Mouse (Mus musculus) lung, postnatal 14 days (tissue): ENCODE results near the gene Tctex1d2.
"Not testable (repeated sequence)": the region's sequence is repeated elsewhere in the genome, so short reads cannot be mapped to it uniquely, and the experiment has no call there.

ENCODE experiments used
- DNase-seq: peaks from one replicate; pipeline ENCODE4 v3.0.0; 2021

Tctex1d2 gene

GRCm38 (mm10) chr16:32433138-32433537 is 13.6 kb downstream of the Tctex1d2 start:
- no peak for DNase-seq

GRCm38 (mm10) chr16:32434066-32434465 is 14.6 kb downstream of the Tctex1d2 start:
- DNase-seq = peak; percentile 72

GRCm38 (mm10) chr16:32434691-32435090 is 15.2 kb downstream of the Tctex1d2 start:
- no peak for DNase-seq

- DNase-seq = no peak
Observed at GRCm38 (mm10) chr16:32436657-32437056, 17.2 kb downstream of the Tctex1d2 start.

GRCm38 (mm10) chr16:32437266-32437665 is 17.8 kb downstream of the Tctex1d2 start:
- no peak for DNase-seq

GRCm38 (mm10) chr16:32441432-32441831 is 21.9 kb downstream of the Tctex1d2 start:
- DNase-seq = no peak

- not testable (repeated sequence) for DNase-seq
Observed at GRCm38 (mm10) chr16:32444615-32445014, 25.1 kb downstream of the Tctex1d2 start.

GRCm38 (mm10) chr16:32445558-32445957 is 26.1 kb downstream of the Tctex1d2 start:
- DNase-seq = no peak

GRCm38 (mm10) chr16:32446563-32447138 is 27.1 kb downstream of the Tctex1d2 start:
- no peak for DNase-seq

- no peak for DNase-seq
Observed at GRCm38 (mm10) chr16:32449665-32450064, 30.2 kb downstream of the Tctex1d2 start.

GRCm38 (mm10) chr16:32450133-32450532 is 30.6 kb downstream of the Tctex1d2 start:
- DNase-seq = no peak

GRCm38 (mm10) chr16:32453102-32453501 is 33.6 kb downstream of the Tctex1d2 start:
- DNase-seq = no peak

GRCm38 (mm10) chr16:32454646-32455045 is 35.1 kb downstream of the Tctex1d2 start:
- DNase-seq = no peak

GRCm38 (mm10) chr16:32456086-32456485 is 36.6 kb downstream of the Tctex1d2 start:
- DNase-seq = no peak

- no peak for DNase-seq
Observed at GRCm38 (mm10) chr16:32456761-32457160, 37.3 kb downstream of the Tctex1d2 start.

- peak; percentile 71 for DNase-seq
Observed at GRCm38 (mm10) chr16:32457589-32458386, 38.3 kb downstream of the Tctex1d2 start.

- DNase-seq = no peak
Observed at GRCm38 (mm10) chr16:32460518-32460917, 41.0 kb downstream of the Tctex1d2 start.

GRCm38 (mm10) chr16:32461713-32462112 is 42.2 kb downstream of the Tctex1d2 start:
- DNase-seq = no peak

- DNase-seq = no peak
Observed at GRCm38 (mm10) chr16:32462950-32463349, 43.4 kb downstream of the Tctex1d2 start.

- DNase-seq = no peak
Observed at GRCm38 (mm10) chr16:32463426-32463825, 43.9 kb downstream of the Tctex1d2 start.

GRCm38 (mm10) chr16:32464908-32465307 is 45.4 kb downstream of the Tctex1d2 start:
- no peak for DNase-seq

GRCm38 (mm10) chr16:32468488-32468887 is 49.0 kb downstream of the Tctex1d2 start:
- DNase-seq = no peak

GRCm38 (mm10) chr16:32469404-32470105 is 50.1 kb downstream of the Tctex1d2 start:
- no peak for DNase-seq
